8 mouse cellular contexts compared by ENCODE assay signal in genomic region chr2:167823513-167823912, GRCm38 (mm10).
DNase-seq lines count a peak whose midpoint lies in the region; ATAC-seq lines count a peak whose summit lies in the region.

No protein-coding gene starts in this region.

- ATAC-seq in heart, embryonic 11.5 days (replicated peaks; ENCODE audit: insufficient number of reproducible peaks, low FRiP score, low TSS enrichment), result no peak
- no peak for ATAC-seq in limb, embryonic 11.5 days (ENCODE audit: insufficient number of reproducible peaks, low FRiP score, low TSS enrichment, low read depth)
- no peak for ATAC-seq in hindbrain, embryonic 11.5 days (ENCODE audit: low FRiP score)

- DNase-seq in urinary bladder, postnatal 14 days (ENCODE audit: low spot score), result peak; percentile 74
- DNase-seq in urinary bladder, adult 2 months (ENCODE audit: low spot score), result no peak
- DNase-seq in limb, embryonic 11.5 days (ENCODE audit: low spot score), result peak; percentile 34
- DNase-seq in mesoderm, embryonic 11.5 days (ENCODE audit: low read depth, low spot score), result peak; percentile 30
- DNase-seq in frontal cortex, postnatal 36 days (ENCODE audit: low spot score in 2 of 2), result no peak
- no peak for DNase-seq in right cerebral cortex, postnatal 25 days
- no peak for DNase-seq in hindbrain, embryonic 11.5 days (ENCODE audit: low spot score)

- peaks cover 6% of the 10 kb centered on the region; the same call in 1 of the 2 replicates for H3K27me3 ChIP-seq in heart, embryonic 11.5 days (ENCODE audit: control insufficient read depth, insufficient read depth, low read length)
- H3K27me3 ChIP-seq in limb, embryonic 11.5 days (ENCODE audit: control insufficient read depth, insufficient read depth, low read length), result no peaks in the 10 kb centered on the region
- no peaks in the 10 kb centered on the region for H3K27me3 ChIP-seq in hindbrain, embryonic 11.5 days (ENCODE audit: control insufficient read depth, insufficient read depth, low read length)

- peak overlapping the region; percentile 46 for H3K27ac ChIP-seq in heart, embryonic 11.5 days (ENCODE audit: low read depth, low read length)
- no peak overlapping the region; the same call in 1 of the 2 replicates for H3K27ac ChIP-seq in limb, embryonic 11.5 days (replicated peaks; ENCODE audit: low read depth, low read length)
- no peak overlapping the region for H3K27ac ChIP-seq in hindbrain, embryonic 11.5 days (ENCODE audit: low read depth, low read length)

- H3K9ac ChIP-seq in heart, embryonic 11.5 days (ENCODE audit: low read depth, low read length), result no peak overlapping the region
- no peak overlapping the region for H3K9ac ChIP-seq in limb, embryonic 11.5 days (ENCODE audit: low read length)
- no peak overlapping the region for H3K9ac ChIP-seq in hindbrain, embryonic 11.5 days (ENCODE audit: low read depth, low read length)

- peaks cover 26% of the 10 kb centered on the region for H3K4me1 ChIP-seq in heart, embryonic 11.5 days (ENCODE audit: control insufficient read depth, insufficient read depth, low read length)
- H3K4me1 ChIP-seq in limb, embryonic 11.5 days (ENCODE audit: control insufficient read depth, insufficient read depth, low read length), result peaks cover 3% of the 10 kb centered on the region; the same call in 1 of the 2 replicates
- peaks cover 2% of the 10 kb centered on the region; the same call in 1 of the 2 replicates for H3K4me1 ChIP-seq in hindbrain, embryonic 11.5 days (replicated peaks; ENCODE audit: control insufficient read depth, insufficient read depth, low read length)

- H3K36me3 ChIP-seq in heart, embryonic 11.5 days (ENCODE audit: control insufficient read depth, insufficient read depth, low read length), result no peaks in the 10 kb centered on the region
- H3K36me3 ChIP-seq in limb, embryonic 11.5 days (ENCODE audit: control insufficient read depth, insufficient read depth, low read length), result no peaks in the 10 kb centered on the region
- H3K36me3 ChIP-seq in hindbrain, embryonic 11.5 days (ENCODE audit: control insufficient read depth, insufficient read depth, low read length), result no peaks in the 10 kb centered on the region

- H3K4me3 ChIP-seq in heart, embryonic 11.5 days (ENCODE audit: low read depth, low read length), result no peak overlapping the region
- H3K4me3 ChIP-seq in limb, embryonic 11.5 days (ENCODE audit: low read depth, low read length), result no peak overlapping the region
- no peak overlapping the region for H3K4me3 ChIP-seq in hindbrain, embryonic 11.5 days (ENCODE audit: low read depth, low read length)

- no peak overlapping the region for H3K4me2 ChIP-seq in heart, embryonic 11.5 days
- no peak overlapping the region for H3K4me2 ChIP-seq in limb, embryonic 11.5 days (ENCODE audit: low read depth, severe bottlenecking)
- no peak overlapping the region for H3K4me2 ChIP-seq in hindbrain, embryonic 11.5 days (replicated peaks; ENCODE audit: low read depth, low read length)

- no peaks in the 10 kb centered on the region for H3K9me3 ChIP-seq in heart, embryonic 11.5 days (replicated peaks; ENCODE audit: control insufficient read depth, low read length)
- H3K9me3 ChIP-seq in limb, embryonic 11.5 days (ENCODE audit: control insufficient read depth, low read length), result no peaks in the 10 kb centered on the region
- H3K9me3 ChIP-seq in hindbrain, embryonic 11.5 days (ENCODE audit: control insufficient read depth, low read length), result no peaks in the 10 kb centered on the region

- WGBS in heart, embryonic 11.5 days (ENCODE audit: insufficient replicate concordance), result 34% methylated on average over 9 of the region's 9 CpGs
- 17% methylated on average over 9 of the region's 9 CpGs for WGBS in limb, embryonic 11.5 days
- 36% methylated on average over 9 of the region's 9 CpGs for WGBS in hindbrain, embryonic 11.5 days

Comparison
In these comparisons a context has a peak if more than half of its experiments do, and no peak if none do; other contexts are left out.
1. DNase-seq: peak in urinary bladder, postnatal 14 days (single experiment), limb, embryonic 11.5 days (single experiment) and mesoderm, embryonic 11.5 days (single experiment); none in urinary bladder, adult 2 months (single experiment), frontal cortex, postnatal 36 days (0 of 2), right cerebral cortex, postnatal 25 days (single experiment) and hindbrain, embryonic 11.5 days (single experiment).